Mouse (Mus musculus) embryonic fibroblast, embryonic 13.5 days (primary cell): ENCODE results near the gene Celsr1.

Experiments used
- CTCF ChIP-seq: IDR thresholded peaks from 2 replicates; pipeline ENCODE4 v1.5.1; 2011; ENCODE audit warnings: mild to moderate bottlenecking, control low read depth, low read length, moderate library complexity, borderline replicate concordance; ENCODE audit not compliant: insufficient read depth
- POLR2A ChIP-seq: IDR thresholded peaks from 2 replicates; pipeline ENCODE4 v1.6.1; 2011; ENCODE audit warnings: low read depth, mild to moderate bottlenecking, control low read depth, low read length, moderate library complexity

DNA sequence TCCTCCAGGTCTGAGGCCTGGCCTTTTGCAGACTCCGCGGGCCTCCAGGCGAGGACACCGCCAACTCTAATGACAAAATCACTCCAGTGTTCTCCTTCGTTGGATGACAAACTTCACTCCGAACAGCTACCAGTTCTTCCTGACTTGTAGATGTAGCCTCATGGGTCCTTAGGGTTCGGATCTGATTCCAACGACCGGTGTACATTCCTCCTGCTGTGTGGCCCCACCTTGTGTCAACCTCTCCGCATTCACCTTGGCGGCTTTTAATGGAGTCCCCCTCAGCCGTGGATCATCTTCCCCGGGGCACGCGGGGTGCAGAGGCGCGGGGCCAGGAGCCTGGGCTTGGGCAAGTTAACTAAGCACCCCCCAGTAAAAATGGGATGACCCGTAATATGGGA lies 154.1 kb downstream of the Celsr1 start:
- TF ChIP-seq POLR2A (no peak), CTCF (no peak)
